Mouse (Mus musculus) embryonic facial prominence, embryonic 10.5 days (tissue): ENCODE results near the gene Fer. TPM values are rescaled to one million over a fixed set of nuclear protein-coding genes. Genes with fewer than 3 reads are reported as not detected.

Experiments
- DNase-seq: peaks from one replicate; pipeline ENCODE4 v3.0.0-alpha.2; 2017; ENCODE audit warnings: low spot score
- H3K27ac ChIP-seq: fragments of 300-500 bp; sonication (generic); replicated peaks from 2 replicates; pipeline ENCODE4 v1.5.1; 2016; ENCODE audit warnings: mild to moderate bottlenecking
- H3K27me3 ChIP-seq: fragments of 300-500 bp; sonication (generic); replicated peaks from 2 replicates; pipeline ENCODE4 v1.6.1; 2016; ENCODE audit warnings: low read depth, mild to moderate bottlenecking; ENCODE audit not compliant: poor library complexity, severe bottlenecking
- H3K36me3 ChIP-seq: fragments of 300-500 bp; sonication (generic); replicated peaks from 2 replicates; pipeline ENCODE4 v1.6.1; 2016; ENCODE audit warnings: mild to moderate bottlenecking, moderate library complexity
- H3K4me1 ChIP-seq: fragments of 300-500 bp; sonication (generic); 2 replicates; pipeline ENCODE4 v1.6.1; 2016
- H3K4me3 ChIP-seq: fragments of 300-500 bp; sonication (generic); 2 replicates; pipeline ENCODE4 v1.5.1; 2016; ENCODE audit warnings: mild to moderate bottlenecking, moderate library complexity
- H3K9me3 ChIP-seq: fragments of 300-500 bp; sonication (generic); 2 replicates; pipeline ENCODE4 v1.6.1; 2016; ENCODE audit warnings: mild to moderate bottlenecking
- WGBS: fragments of 180-500 bp; shearing (Covaris S2); methylation state at CpG from one replicate; pipeline ENCODE4 v1.1.7; 2016; 5-methylcytosine and 5-hydroxymethylcytosine counted together
- polyA plus RNA-seq: library from polyadenylated mRNA; unstranded; fragments of >200 nt; fragmentation: Nextera tagmentation; extraction: Ambion mirVana; gene quantifications from 2 replicates; pipeline ENCODE4 v1.2.1, GENCODE M21; 2016

The Fer gene
- polyA plus RNA-seq, 1 experiment from 2014 or later = 29.2 TPM

DNA sequence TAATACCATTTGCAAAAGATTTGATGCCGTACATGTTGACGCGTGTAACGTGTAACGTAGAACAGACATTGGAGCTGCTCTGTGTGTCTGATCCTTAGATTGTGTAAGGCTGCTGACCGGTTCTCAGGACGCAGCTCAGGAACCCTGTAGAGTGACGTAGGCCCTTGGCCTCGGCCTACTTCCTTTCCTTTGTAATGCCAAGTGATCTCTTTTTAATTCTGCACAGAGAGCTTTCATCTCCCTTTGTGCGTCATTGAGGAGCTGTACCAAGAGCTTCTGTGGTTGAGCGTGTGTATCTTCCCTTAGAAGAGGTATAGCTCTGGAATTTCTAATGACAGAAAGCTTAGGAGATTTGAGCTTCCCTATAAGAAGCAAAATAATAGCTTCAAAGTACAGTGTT lies 190.8 kb downstream of the Fer start:
- no peak for DNase-seq

DNA sequence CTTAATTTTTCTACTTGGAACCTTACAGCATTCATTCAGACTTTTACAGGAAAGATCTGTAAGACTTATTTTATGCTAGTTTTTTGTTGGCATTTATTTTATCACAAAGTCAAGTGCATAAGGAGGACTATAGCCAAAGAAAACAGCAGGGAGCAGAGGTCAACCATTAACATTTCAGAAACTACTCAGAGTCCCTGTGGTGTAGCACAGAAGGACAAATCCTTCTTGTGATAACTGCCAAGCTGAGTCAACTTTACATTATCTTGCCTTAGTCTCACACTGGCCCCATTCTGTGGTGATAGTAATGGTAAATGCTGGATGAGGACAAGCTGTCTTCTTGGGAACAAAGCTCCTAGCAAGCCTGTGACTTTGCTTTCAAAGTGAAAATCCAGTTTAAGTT lies 197.7 kb downstream of the Fer start:
- Histone ChIP-seq H3K4me3 (no peak overlapping the region), H3K9me3 (no peaks in the 10 kb centered on the region), H3K36me3 (no peaks in the 10 kb centered on the region), H3K27me3 (no peaks in the 10 kb centered on the region), H3K27ac (no peak overlapping the region), H3K4me1 (no peaks in the 10 kb centered on the region)
- DNase-seq = no peak

More for the DNA sequence above, 190.8 kb downstream of the Fer start:
- no peaks in the 10 kb centered on the region for H3K27me3 ChIP-seq
- 89% methylated on average over 11 of the region's 11 CpGs for WGBS
- H3K4me1 ChIP-seq = peaks cover 7% of the 10 kb centered on the region
- no peaks in the 10 kb centered on the region for H3K36me3 ChIP-seq
- no peak overlapping the region for H3K27ac ChIP-seq
- H3K9me3 ChIP-seq = no peaks in the 10 kb centered on the region
- H3K4me3 ChIP-seq = no peak overlapping the region

DNA sequence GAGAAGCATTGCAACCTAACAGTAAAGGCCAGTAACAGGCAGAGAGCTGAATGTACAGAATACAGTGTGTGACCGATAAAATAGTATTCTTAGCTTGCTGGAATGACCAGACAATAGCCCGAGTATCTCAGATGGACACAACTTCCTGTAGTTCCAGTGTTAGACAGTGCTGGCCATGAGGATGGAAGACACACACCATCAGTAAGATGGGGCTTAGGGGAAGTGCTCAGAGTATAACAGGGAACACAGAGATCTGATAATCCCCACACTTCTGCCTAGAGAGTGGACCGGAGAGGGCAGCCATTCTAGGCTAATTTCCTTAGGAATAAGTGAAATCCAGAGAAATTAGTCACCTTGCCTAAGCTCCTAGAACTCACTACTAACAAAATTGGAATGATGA lies 202.4 kb downstream of the Fer start:
- WGBS = 91% methylated on average over 3 of the region's 3 CpGs
- no peak for DNase-seq
- no peaks in the 10 kb centered on the region for H3K9me3 ChIP-seq
- H3K27me3 ChIP-seq = no peaks in the 10 kb centered on the region
- no peak overlapping the region for H3K4me3 ChIP-seq
- no peaks in the 10 kb centered on the region for H3K4me1 ChIP-seq
- no peak overlapping the region for H3K27ac ChIP-seq
- H3K36me3 ChIP-seq = no peaks in the 10 kb centered on the region

DNA sequence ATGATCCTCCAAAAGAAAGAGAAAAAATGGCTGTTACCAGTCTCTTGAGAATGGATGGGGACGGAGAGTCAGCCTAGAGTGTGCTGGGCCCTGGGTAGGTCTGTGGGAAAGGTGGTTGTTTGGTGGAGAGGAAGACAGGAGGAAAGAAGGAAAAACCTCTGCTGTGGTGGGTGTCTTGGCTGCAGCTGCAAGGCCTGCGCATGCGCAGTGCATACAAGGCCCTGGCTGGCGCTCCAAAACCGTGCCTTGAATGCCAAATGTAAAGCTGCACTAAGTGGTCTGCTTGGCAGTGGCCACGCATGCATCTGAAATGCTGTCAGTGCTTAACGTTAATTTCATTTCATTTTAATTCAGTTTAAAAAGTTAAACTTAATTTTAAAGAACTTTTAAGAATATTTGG lies 214.5 kb downstream of the Fer start:
- Histone ChIP-seq H3K4me1 (no peaks in the 10 kb centered on the region), H3K9me3 (no peaks in the 10 kb centered on the region), H3K27ac (no peak overlapping the region), H3K4me3 (no peak overlapping the region), H3K27me3 (no peaks in the 10 kb centered on the region), H3K36me3 (0 out of 2 replicates have a peak, but pooled peaks cover 3% of the 10 kb centered on the region)
- 95% methylated on average over 7 of the region's 7 CpGs for WGBS
- DNase-seq = no peak

DNA sequence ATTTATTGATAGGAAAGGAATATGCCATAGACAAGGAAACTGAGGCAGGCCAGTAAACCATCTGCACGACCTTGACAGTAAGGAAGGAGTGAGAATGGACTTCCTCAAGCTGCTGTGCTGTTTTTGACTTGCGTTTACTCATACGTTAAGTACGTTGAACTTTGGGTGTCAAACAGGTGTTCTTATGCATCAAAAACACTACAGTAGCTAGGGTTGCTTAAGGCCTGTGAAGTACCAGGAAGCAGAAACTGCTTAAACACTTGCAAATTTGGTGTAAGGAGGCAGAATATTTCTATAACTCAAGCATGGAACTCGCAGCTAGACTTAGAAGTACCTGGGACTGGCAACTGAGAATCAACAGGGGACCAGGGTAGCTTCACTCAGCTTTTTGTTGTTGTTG lies 221.9 kb downstream of the Fer start:
- Histone ChIP-seq H3K27me3 (no peaks in the 10 kb centered on the region), H3K4me1 (no peaks in the 10 kb centered on the region), H3K36me3 (no peaks in the 10 kb centered on the region), H3K27ac (no peak overlapping the region), H3K4me3 (no peak overlapping the region), H3K9me3 (no peaks in the 10 kb centered on the region)
- no peak for DNase-seq
- WGBS = 92% methylated on average over 5 of the region's 5 CpGs

DNA sequence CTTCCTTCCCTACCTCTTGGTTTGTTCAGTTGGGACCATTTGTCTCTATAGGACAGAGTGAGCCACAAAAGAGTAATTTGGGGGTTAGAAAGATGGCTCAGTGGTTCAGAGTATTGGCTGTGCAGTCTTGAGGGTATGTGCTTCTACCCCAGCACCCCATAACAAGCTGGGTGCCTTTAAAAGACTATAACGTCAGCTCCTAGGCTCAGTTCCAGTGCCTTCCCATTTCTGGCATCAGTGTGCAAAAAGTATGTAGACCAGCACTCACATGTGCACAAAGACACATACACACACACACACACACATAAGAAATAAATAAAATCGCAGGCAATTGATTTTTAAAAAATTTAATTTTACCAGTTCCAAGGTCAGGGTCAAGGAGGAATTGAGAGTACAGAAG lies 222.6 kb downstream of the Fer start:
- Histone ChIP-seq H3K4me3 (no peak overlapping the region), H3K9me3 (no peaks in the 10 kb centered on the region), H3K27me3 (no peaks in the 10 kb centered on the region), H3K27ac (no peak overlapping the region), H3K4me1 (no peaks in the 10 kb centered on the region), H3K36me3 (no peaks in the 10 kb centered on the region)
- 90% methylated on average over 2 of the region's 2 CpGs for WGBS
- no peak for DNase-seq

DNA sequence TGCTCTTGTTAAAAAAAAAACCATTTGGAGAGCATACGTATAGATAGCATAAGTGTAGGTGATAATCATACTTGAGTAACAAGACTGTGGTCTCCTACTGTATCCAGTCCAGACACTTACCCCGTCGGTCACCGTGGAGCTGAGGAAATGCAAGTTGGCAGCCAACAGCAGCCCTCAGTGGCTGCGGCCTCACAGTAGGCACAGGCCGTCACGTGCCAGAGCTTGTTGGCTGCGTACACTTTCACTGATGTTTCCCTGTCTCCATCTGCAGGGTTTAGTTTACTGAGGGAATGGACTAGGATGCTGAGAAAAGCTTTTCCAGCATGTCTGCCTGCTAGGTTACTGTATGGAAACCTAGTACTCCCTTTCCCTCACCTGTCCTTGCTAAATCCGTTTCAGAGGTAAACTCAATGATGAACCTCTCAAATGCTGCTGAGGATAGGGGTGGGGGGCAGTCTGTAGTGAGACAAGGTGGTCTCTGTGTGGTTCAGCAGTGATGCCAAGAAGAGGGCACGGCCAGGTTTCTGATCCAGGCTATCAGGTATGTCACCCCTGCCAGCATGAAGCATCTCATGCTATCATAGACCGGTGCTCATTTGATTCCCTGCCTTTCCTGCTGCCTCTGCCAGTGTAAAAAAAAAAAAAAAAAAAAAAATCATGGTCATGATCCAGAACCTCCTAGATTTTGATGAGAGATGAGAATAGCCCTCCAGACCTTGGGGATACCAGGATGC lies 224.2 kb downstream of the Fer start:
- Histone ChIP-seq H3K4me1 (no peaks in the 10 kb centered on the region), H3K27me3 (no peaks in the 10 kb centered on the region), H3K36me3 (no peaks in the 10 kb centered on the region), H3K4me3 (no peak overlapping the region), H3K27ac (no peak overlapping the region), H3K9me3 (no peaks in the 10 kb centered on the region)
- DNase-seq = no peak
- 89% methylated on average over 11 of the region's 11 CpGs for WGBS

DNA sequence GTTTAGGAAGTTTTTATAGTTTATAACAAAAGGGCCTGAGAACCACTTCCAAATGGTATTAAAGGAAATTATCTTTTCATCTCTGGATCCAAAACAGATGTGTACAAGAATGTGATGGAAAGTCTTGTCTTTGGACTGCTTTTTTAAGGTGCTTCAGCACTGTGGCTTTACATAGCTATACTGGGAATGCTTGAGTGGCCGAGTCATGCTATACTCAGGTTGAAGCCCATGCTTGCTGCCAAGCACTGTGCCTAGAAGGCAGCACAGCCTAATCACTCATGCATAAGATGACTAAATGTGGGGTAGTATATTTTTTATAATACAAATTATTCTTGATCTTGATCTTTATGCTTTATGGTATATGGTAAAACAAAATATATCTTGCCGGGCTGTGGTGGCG lies 225.0 kb downstream of the Fer start:
- no peaks in the 10 kb centered on the region for H3K9me3 ChIP-seq
- 96% methylated on average over 3 of the region's 3 CpGs for WGBS
- no peak for DNase-seq
- H3K4me3 ChIP-seq = no peak overlapping the region
- H3K4me1 ChIP-seq = no peaks in the 10 kb centered on the region
- no peaks in the 10 kb centered on the region for H3K36me3 ChIP-seq
- H3K27ac ChIP-seq = no peak overlapping the region
- no peaks in the 10 kb centered on the region for H3K27me3 ChIP-seq

DNA sequence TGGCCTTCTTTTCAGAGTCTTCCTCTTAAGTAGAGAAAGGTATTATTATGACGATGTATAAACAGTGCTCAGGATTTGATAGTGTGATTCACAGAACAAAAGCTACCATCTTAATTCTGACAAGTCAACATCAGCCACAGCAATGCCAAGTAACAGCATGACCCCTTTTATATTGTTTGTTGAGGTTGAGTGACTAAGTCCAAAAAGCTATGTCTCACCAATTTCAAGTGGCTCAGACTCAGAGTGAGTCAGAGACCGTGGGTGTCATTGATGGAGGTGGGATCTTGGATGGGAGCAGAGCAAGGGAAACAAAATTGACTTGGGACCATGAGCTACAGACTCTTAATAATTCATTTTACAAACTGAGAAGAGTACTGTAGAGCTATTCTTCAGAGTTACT lies 230.9 kb downstream of the Fer start:
- Histone ChIP-seq H3K36me3 (no peaks in the 10 kb centered on the region), H3K4me3 (no peak overlapping the region), H3K27me3 (no peaks in the 10 kb centered on the region), H3K9me3 (no peaks in the 10 kb centered on the region), H3K4me1 (peaks cover 8% of the 10 kb centered on the region), H3K27ac (no peak overlapping the region)
- 86% methylated on average over 2 of the region's 2 CpGs for WGBS
- DNase-seq = no peak

DNA sequence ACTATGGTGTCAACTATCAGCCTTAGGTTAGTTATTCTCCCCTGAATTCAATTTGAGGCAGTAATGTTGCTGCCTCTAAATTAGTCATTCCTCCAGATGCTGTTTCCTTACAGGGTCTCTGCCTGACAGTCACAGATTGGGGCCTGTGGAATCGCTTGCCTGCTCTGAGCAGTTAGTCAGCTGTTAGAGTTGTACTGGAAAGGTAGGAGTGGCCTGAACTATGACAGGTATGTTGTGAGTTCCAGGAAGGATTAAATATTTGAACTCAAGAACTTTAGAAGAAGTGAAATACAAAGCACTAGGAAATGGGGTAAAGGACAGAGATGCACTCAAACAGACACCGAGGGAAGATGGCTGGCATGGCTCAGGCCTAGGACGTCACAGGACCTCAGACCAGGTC lies 233.9 kb downstream of the Fer start:
- Histone ChIP-seq H3K36me3 (no peaks in the 10 kb centered on the region), H3K9me3 (no peaks in the 10 kb centered on the region), H3K27ac (no peak overlapping the region), H3K4me1 (peaks cover 8% of the 10 kb centered on the region), H3K27me3 (no peaks in the 10 kb centered on the region), H3K4me3 (no peak overlapping the region)
- whole genome bisulfite sequencing = 91% methylated on average over 3 of the region's 3 CpGs
- DNase-seq = no peak

DNA sequence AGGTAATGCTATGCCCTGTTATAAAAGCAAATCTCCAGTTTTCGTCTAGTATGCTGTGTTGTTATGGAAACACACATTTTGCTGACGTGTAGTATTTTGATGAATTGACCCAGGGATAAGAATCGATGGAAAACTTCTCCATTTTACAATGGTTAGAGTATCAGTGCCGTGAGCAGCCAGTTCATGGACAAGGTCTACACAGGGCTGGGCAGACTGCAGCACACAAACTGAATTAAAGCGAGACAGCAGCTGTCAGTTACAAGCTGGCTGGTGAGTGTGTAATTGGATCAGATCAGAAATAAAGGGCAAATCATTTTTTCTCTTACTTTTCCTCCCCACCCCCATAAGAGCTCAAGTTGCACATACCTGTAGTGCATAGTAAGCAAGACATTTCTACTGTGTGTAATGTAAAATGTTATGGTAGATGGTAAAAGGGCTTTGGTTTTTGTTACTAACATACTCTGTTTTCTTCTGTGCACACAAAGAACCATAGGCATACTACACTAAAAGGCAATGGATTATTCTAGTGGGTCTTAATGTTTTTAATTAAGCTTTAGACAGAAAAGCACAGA lies 235.0 kb downstream of the Fer start:
- 73% methylated on average over 5 of the region's 5 CpGs for WGBS
- DNase-seq = no peak
- Histone ChIP-seq H3K36me3 (no peaks in the 10 kb centered on the region), H3K4me3 (no peak overlapping the region), H3K4me1 (peaks cover 8% of the 10 kb centered on the region), H3K9me3 (no peaks in the 10 kb centered on the region), H3K27me3 (no peaks in the 10 kb centered on the region), H3K27ac (no peak overlapping the region)

DNA sequence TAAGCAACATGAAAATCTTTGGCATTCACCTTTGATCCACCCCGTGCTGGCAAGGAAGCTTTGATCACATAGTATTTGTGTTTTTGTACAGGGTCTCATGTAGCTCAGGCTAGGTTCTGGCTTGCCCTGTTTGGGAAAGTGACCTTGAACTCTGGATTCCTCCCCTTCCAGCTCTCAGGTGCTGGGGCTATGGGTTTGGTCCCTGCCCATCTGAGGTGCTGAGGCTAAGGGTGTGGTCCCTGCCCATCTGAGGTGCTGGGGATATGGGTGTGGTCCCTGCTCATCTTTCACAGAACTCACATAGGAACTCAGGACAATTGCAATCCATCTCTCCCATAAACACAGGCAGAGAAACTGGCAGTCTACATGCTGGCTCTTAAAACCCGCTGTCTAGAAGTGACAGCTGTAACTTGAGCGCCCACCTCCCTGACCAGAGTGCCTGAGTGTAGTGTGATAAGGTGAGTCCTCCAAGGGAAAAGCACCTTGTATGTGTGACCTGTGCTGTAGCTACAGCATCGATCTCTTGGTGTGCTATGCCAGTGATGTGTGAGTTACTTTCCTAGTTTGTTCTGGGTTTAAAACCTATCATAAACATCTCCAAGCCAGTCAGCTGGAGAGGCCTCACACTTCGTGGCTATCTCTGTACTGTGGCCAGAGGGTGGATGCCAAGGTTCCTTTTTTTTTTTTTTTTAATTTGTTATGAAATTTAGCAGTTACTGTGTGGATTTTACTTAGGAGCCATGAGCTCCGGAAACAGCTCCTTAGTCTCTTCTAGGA lies 236.7 kb downstream of the Fer start:
- WGBS = 87% methylated on average over 6 of the region's 6 CpGs
- no peak overlapping the region for H3K27ac ChIP-seq
- no peak for DNase-seq

DNA sequence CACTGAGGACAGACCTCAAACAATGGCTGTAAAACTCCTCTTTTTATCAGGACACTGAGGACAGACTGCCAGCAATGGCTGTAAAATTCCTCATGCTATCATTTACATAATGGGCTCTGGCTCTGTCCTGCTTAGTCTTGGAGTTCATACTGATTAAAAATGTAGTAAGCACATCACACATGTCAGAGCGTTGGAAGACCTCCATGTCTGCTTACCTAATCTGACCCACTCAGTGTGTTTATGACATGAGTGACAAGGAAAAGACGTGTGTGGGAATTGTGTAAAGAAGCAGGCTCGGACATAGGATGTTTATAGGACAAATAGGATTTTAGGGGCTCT lies 237.3 kb downstream of the Fer start:
- no peak overlapping the region for H3K27ac ChIP-seq
- H3K9me3 ChIP-seq = no peaks in the 10 kb centered on the region
- no peaks in the 10 kb centered on the region for H3K36me3 ChIP-seq
- peaks cover 8% of the 10 kb centered on the region for H3K4me1 ChIP-seq
- H3K4me3 ChIP-seq = no peak overlapping the region
- DNase-seq = no peak
- WGBS = 80% methylated on average over 3 of the region's 3 CpGs
- no peaks in the 10 kb centered on the region for H3K27me3 ChIP-seq

More for the DNA sequence above, 236.7 kb downstream of the Fer start:
- Histone ChIP-seq H3K27me3 (no peaks in the 10 kb centered on the region), H3K4me3 (no peak overlapping the region), H3K9me3 (no peaks in the 10 kb centered on the region), H3K4me1 (peaks cover 8% of the 10 kb centered on the region), H3K36me3 (no peaks in the 10 kb centered on the region)
